Mouse (Mus musculus) naive thymus-derived CD4-positive, alpha-beta T cell, adult 2 months (primary cell): ENCODE results near the gene Uba7.

Experiments
- DNase-seq: peaks from one replicate; pipeline ENCODE4 v3.0.0-alpha.2; 2011; ENCODE audit warnings: low read depth

The Uba7 gene

DNA sequence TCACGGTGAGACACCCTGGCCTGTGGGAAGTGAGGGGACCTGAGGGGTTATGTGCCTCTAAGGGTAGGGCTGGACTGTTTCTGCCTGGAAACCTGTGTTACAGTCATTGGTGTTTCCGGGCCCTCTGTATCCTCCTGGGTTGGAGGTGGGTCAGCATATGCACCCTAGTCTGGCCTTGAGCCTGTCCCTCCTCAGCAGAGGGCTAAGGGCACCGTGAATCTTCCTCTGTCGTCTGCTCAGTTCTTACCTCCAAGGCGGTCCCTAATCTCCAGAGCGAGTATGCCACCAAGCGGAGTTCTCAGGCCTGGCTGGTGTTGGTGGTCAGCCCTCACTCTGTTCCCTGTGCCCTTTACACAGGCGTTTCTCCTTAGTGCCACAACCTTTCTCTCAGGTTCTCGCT lies 12.4 kb upstream of the Uba7 start:
- no peak for DNase-seq

DNA sequence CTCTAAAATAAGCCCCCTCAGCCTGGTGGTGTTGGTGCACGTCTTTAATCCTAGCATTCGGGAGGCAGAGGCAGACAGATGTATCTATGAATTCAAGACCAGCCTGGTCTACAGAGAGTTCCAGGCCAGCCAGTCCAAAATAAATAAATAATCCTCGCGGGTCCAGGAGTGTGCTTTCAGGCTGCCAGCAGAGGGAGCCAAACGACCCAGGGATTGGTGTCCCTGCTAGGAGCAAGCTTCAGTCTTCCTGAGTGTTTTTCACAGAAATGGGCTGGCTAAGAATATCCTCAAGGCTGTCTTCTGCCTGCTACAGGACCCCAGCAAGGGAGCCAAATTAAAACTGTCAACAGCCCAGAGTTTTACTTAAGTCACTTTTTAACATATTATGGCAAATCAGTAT lies 11.6 kb upstream of the Uba7 start:
- peak; percentile 90 for DNase-seq

DNA sequence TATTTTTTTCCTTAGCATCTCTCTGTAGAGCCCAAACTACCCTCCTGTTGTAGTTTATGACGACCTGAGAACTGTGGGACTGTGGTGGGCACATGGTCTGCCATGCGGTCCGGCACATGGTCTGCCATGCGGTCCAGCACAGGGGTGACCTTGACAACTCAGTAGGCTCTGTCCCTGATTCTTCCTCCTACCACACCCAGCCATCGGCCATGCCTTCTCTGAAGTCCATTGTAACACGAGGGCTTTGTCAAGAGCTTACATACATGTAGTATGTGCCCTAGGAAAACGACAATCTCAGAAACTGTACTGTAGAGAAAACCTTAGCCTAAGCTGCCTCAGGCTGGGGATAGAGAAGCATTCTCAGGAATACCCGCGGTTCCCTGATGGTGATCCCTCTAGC lies 10.6 kb upstream of the Uba7 start:
- no peak for DNase-seq

DNA sequence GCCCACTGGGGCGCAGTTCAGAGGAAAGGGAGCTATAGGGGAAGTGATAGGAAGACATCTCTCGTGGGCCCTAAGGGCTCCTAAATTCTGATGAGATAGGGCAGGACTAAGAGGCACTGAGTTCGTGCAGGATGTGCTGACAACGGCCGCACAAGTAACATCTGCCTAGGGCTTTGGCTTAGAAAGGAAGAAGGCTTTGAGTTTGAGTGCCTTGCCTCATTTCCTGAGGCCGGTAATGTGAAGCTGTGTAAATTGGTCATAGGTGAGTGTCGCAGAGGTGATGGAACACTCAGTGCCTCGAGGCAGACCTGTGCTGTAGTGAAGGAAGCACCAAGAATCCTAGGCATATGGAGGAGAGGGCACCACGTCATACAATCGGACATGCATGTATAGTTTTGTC lies 8.6 kb upstream of the Uba7 start:
- no peak for DNase-seq

DNA sequence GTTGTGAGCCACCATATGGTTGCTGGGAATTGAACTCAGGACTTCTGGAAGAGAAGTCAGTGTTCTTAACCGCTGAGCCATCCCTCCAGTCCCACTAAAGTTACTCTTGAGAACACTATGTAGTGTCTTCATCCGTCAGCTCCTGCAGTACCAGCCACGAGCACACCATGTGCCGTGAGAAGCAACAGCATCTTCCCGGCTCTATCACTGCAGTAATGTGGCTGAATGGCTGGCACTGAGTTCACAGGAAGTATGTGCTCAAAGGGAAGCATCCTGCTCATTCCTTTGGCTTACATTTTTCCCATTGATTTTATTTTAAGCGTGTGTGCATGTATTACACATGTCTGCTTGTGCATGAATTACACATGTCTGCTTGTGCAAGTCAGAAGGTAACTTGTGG lies 7.9 kb upstream of the Uba7 start:
- no peak for DNase-seq

DNA sequence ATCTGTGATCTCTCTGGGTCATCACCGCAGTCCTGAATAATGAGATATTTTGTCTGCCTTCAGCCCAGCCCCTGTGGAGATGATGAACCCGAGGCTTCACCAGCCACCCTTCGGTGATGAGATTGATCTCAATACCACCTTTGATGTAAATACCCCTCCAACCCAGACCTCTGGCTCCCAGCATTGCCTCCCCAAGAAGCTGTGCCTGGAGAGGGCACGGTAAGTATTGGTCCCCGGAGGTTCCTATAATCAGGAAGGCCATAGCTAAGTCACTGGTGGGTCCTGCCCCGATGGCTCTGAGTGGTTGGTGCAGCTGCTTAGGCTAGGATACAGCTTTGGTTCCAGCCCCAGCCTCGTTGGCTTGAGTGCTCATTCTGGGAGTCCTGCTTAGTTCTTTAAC lies 6.8 kb upstream of the Uba7 start:
- no peak for DNase-seq

DNA sequence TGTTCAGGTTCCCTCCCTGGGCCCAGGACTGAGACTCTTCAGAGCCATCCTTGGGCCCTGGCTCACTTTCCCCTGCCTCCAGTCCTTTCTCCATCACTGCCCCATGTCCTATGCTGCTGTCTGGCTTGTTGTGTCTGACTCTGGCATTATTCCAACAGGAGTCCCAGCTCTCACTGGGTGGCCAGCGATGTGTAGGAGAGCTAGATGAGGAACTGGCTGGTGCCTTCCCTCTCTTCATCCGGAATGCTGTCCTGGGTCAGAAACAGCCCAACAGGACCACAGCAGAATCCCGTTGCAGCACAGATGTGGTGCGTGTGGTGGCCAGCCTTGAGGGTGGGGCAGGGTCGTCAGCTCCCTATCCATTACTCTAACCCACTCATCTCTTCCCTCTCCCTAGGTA lies 5.0 kb upstream of the Uba7 start:
- DNase-seq = no peak

DNA sequence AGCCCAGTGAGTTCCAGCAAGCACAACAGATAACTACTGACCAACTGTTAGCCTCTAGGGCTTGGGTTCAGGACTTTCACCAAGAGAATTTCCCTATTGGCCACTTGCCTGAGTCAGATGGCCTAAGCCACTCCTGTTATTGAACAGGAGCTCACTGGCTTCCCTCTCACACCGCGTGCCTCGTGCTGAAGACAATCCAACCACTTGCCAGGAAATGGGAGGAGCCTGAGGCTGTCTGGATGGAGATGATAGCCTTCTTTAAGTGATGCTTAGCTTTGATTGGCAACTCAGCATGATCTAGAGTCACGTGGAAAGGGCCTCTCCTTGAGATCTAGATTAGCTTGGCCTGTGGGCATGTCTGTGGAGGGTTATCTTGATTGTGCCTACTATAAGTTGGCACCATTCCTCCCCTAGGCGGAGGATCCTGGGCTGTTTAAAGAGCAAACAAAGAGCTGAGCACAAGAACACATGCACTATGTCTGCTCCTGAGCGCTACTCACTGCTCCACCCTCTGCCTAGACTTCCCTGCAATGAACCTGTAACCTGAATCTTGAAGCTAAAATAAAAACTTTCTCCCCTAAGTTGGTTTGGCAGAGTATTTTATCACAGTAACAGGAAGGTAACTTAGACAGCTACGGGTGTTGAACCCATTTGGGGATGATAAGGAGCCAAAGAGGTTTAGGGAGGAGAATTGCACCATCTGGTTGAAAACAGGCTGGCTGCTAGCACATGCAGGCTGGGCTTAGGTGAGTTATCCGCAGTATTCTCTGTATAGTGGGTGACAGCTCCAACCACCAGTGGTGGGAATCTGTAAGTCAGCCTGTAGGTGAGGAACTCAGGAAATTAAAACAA lies 3.4 kb upstream of the Uba7 start:
- peak; percentile 48 for DNase-seq

DNA sequence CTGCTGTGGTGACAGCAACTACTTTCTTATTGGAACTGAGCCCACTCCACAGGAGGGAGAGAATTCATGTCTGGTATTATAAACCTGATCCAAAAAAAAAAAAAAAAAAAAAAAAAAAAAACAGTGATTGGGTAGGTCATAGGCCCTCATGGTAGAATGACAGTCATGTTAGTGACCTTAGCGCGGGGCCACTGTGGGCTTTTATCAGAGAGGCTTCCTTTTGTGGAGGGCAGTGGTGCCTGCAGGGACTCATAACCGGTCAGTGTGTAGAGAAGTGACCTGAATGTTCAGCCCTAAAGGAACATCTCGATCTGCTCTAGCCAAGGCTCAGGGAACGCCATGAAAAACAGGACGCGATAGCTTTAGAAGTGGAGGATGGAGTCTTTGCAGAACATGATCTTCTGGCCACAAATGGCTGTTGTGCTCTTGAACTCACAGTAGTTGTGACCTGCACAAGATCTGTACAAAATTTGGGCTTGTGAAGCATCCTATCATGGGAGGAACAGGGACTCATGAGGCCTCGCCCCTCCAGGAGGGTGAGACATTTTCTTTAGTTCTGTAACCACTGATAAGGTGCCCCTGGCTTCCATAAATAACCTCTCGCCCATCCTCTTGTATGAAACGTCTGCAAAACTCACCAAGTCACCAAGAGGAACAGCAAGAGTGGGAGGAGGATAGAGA lies 674 bp upstream of the Uba7 start:
- peak; percentile 34 for DNase-seq

DNA sequence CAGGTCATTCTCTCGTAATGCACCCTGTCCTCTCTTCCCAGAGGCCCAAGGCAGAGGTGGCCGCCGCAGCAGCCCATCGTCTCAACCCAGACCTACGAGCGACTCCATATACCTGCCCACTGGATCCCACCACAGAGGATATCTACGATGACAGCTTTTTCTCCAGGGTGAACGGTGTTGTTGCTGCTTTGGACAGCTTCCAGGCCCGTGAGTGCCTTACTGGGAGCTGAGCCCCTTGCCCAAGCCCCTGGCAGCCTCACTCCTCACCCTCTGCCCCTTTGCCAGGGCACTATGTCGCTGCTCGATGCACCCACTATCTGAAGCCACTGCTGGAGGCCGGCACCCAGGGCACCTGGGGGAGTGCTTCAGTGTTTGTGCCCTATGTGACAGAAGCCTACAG lies 3.5 kb downstream of the Uba7 start:
- no peak for DNase-seq

DNA sequence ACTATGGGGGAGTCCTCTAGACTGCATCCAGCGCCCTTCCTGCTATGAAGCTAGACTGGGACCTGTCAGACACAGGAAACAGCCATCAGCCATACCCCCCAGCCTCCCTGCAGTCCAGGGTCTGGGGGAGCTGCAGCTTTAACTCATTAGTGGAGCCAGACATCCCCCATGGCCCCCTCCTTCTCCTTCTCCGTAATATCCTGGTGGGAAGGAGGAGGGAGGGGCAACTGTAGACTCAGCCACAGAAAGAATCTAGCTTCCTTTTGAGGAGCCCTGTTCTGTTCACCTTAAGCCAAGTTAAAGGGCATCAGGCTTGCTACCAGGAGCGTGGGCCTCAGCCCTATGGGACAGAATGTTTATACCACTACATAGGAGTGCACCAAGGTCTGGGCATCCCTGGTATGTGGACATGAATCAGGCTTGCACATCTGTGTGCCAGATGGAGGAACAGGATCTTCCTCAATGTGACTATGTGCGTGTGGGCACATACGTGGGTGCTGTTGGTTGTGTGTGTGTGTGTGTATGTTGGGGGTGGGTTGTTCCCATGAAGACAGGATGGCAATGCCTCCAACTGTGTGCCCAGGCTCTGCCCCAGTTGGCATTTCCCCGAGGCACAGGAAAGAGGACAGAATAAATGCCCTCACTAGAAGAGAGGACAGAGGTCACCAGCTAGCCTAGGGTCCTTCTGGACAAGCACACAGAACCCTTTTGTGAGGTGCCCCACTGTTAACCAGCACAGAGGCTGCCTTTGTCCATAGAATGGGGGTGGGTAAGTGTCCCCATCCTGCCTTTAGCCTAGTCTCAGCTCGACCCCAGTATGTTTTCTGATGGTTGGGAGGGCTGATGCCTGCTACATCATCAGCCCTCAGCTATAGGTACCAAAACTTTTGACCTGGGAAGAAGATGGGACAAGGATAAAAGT lies 6.6 kb downstream of the Uba7 start:
- DNase-seq = no peak

DNA sequence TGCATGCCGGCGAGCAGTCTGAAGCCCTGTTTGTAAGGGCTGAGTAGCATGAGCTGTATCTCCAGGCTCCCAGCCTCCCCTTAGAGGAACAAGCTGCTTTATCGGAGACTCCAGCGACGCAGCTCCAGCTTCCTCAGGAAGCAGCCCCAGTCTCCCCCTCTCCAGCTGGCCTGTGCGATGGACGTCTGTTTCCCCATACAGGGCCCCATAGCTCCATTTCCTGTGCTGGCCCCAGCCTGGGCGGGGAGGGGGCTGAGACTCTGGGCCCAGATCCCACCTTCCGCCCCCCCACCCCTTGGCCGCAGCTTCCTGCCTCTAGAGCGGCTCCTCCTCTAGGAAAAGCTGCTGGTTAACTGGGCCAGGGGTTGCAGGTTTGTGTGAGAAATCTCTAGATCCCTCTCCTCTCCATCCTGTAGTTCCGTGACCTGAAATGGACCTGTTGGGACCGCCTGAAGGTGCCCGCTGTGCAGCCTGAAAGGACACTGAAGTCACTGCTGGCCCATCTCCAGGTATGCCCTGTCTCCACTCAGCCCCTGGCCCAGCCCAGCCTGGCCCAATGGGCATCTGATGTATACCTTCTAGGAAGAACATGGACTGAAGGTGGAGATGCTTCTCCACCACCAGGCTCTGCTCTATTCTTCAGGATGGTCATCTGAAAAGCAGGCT lies 7.5 kb downstream of the Uba7 start, which contains the start of gene Gm20661:
Gene Gm20661 (plus strand): TSS at position 378 of the 666 bp plus-strand sequence.
- DNase-seq = peak; percentile 57

DNA sequence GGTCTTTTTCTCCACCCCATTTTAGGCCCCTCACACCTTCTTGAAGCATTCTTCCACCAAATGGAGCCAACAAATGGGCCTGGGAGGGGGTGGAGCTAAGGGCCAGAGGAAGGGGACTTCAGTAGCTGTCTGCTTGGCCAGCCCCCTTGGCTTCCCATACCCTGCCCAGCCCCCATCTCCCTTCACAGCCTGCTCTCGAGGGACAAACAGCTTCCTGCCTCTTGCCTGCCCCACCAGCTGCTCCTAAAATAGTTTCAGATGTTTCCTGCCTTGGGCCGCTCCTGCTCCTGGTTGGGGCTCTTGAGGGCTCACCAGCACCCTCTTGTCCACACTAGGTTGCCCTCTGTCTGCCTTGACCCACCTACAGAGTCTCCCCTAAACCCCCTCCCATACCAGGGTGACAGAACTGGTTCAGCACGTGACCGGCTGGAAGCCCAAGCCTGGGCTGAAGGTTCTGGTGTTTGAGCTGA lies 8.2 kb downstream of the Uba7 start:
- no peak for DNase-seq

DNA sequence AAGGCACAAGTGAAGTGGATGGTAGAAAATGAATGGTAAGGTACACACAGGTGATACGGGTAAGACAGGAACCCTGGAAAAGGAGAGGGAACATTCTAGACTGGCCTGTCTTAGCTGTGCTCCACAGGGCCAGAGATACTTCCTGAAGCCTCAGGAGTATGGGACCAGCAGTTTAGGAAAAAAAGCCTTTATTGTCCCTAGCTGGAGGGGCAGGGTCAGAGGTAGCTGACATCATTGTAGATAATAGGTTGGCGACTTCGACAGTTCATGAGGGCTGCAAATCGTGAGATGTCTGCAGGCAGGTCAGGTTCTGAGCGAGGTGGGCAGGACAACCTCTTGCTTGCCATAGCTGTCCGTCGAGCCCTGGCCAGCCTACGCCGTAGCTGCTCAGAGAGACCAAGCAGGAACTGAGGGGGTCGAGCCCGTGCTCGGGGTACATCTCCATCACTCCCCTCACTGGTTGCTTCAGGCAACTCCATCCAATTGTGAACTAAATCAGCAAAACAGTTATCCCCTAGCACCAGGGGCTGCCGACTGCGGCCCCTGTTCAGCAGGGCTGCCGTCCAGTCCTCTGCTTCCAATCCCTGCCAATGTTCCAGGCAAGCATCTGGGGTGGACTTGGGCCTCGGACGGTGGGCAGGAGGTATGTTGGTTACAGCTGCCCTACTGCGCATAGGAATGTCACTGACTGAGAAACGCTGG lies 8.9 kb downstream of the Uba7 start:
- no peak for DNase-seq

DNA sequence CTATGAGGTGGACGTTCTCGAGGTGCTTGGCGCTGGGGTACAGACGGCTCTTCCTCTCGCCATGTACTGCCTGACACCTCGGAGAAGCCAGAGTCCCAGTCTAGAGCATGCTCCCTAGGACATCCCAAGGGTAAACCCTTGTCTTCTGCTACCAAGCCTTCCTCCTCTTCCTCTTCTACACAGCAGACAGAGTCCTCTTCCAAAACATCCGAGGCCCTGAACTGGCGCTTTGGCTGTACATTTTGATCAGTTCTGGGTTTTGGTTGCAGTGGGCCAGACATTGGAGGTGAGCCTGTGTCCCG lies 9.4 kb downstream of the Uba7 start:
- no peak for DNase-seq

DNA sequence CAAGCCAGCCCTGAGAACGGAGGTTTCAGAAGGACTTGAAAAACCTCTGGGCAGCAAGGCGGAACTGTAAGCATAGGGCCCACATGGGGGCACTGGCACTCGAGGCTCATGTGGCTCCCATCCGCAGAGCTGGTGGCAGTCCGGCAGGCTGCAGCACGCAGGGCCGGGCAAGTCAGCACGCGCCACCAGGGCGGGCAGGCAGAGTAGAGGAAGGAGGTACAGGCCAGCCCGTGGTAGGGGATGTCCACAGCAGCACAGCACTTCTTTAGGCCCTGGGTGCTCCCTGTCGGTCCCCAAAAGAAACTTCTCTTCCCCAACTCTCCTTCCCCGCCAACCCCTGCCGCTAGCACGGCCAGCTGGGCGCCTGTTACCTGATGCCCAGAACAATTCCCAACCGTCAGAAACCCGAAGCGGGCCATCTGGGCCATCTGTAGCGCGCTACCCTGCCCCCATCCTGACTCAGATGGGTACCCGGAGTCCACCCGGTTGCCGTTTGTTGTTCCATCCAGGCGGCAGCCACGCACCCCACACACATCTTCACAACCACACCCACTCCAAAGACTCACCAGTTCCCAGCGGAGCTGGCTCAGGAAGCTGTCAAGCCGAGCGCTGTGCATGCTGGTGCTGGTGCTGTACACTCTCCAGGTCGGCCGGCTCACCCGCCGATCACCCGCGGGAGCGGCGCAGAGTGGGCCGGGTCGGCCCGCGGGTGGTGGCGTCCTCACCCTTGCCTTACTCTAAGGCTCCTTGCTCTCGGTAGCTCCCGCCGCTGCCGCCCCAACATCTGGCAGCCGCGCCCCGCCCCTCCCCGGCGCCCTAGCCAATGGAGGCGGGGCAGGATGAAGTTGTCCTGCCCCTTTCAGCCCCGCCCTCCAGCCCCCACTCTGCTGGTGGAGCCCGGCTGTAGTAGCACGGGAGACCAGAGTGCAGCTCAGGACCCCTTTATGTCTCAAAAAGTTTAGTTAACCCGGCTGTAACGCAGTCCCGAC lies 10.1 kb downstream of the Uba7 start, which contains the start of gene Inka1:
Gene Inka1 (minus strand): TSS at position 749 of the 989 bp plus-strand sequence.
- DNase-seq = peak; percentile 93

DNA sequence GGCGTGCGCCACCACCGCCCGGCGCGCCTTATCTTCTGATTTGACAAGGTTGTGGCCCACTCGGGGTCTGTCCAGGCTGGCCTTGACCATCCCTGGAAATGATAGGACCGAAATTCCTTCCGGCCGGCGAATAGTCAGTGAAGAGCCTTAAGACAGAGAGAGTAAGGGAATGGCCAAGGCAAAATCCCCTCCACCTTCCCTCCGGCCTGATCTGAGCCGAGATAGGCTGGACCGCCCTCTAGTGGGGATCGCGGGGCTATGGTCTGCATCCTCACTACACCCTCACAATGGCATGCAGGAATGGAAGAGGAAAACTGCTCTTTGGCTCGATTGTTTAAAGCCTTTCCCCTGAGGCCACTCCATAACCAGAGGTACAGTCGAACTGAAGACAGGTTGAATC lies 11.1 kb downstream of the Uba7 start:
- peak; percentile 84 for DNase-seq

DNA sequence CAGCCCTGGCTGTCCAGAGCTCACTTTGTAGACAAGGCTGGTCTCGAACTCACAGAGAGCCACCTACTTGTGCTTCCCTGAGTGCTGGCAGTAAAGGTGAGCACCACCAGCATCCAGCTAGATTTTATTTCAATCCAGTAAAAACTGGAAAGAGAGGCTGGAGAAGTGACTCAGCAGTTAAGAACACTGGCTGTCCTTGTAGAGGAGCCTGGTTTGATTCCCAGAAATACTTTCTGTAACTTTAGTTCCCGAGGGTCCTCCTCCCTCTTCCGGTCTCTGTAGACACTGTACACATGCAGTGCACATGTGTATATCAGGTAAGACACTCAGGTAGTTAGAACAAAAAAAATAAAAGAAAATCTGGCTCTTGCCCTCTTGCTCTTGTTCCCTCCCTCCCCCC lies 12.6 kb downstream of the Uba7 start:
- no peak for DNase-seq

DNA sequence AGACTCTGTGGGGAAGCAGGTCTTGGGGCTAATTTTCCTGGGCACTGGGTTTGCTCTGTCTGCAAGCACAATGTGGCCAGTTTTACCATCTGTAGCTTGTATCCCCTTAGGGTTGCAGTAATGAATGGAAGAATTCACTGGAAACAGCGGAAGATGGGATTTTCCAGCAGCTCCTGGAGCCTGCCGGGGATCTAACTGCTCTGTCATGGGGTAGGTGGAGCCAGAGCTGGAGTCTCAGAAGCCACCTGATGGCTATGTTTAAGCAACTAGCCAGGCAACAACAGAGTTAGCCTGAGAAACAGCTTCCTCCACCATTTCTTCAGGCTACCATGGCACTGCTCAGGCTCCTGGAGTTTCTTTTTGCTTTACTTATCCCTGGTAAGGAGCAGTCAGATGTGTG lies 16.9 kb downstream of the Uba7 start, which contains the start of gene Cdhr4:
Gene Cdhr4 (plus strand): TSS at position 301 of the 400 bp plus-strand sequence.
- no peak for DNase-seq

DNA sequence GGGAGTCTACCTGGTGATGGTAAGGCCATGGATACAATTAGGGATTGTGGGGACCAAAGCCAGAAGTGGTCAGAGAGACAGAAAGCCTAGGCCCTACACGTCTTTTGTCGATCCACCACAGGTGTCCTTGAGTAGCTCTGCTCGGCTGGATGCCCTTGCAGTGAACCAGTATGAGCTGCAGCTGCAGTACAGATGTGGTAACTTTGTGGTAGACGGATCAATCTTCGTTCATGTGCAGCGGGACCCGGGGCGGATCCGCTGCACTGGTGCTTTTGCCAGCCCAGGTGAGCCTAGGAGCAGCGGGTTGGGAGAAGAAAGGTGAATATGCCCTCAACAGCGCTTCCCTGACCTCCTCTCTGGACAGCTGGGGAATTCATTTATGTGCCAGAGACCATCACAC lies 17.7 kb downstream of the Uba7 start:
- no peak for DNase-seq
